Mouse (Mus musculus): ENCODE measurements around the gene Pink1.

DNA sequence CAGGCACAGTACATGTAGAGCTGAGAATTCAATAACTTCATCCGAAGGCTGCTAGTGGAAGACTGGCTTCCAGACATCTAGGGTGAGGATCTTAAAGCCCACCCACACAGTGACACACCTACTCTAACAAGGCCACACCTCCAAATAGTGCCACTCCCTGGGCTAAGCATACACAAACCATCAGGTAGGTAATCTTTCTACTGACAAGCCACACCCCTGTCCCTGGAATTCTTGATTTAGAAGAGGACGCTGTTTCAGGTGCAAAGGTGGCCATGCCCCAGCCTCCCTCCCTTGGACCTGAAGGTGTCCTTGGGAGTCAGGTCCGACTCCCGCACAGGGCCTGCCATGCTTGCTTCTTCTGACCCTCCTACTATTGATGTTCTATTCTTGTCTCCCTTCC lies 7.0 kb upstream of the Pink1 start:
- TF ChIP-seq CTCF (IDR thresholded peaks at IDR 0.05; ENCODE audit: low read depth, low read length) (no peak), TAL1 (conservative IDR thresholded peaks at IDR 0.05; ENCODE audit: low read depth, low read length) (no peak), POLR2AphosphoS5 (IDR thresholded peaks at IDR 0.05; ENCODE audit: insufficient replicate concordance, low read depth, low read length) (no peak), GATA2 (IDR thresholded peaks at IDR 0.05; ENCODE audit: borderline replicate concordance, low read depth, low read length) (no peak)

Measured in G1E (cell line).